Mouse (Mus musculus) heart, postnatal 10 days (tissue): ENCODE results near the gene Zfp804b. TPM values are rescaled to one million over a fixed set of nuclear protein-coding genes. Genes with fewer than 3 reads are reported as not detected.

Source experiments
- total RNA-seq, 2 experiments: library from RNA; stranded (reverse); gene quantifications; 2 replicates each; pipeline ENCODE4 v1.2.3; 2021

The Zfp804b gene
- total RNA-seq, 2 experiments from 2014 or later, result 0.17 to 0.19 TPM

Other genes starting within 250 kb of the Zfp804b start
- gene Tex47, start 40.6 kb downstream of the Zfp804b start, total RNA-seq, result not detected